Mouse (Mus musculus): Measurements from ENCODE around the gene Fzd7.

DNA sequence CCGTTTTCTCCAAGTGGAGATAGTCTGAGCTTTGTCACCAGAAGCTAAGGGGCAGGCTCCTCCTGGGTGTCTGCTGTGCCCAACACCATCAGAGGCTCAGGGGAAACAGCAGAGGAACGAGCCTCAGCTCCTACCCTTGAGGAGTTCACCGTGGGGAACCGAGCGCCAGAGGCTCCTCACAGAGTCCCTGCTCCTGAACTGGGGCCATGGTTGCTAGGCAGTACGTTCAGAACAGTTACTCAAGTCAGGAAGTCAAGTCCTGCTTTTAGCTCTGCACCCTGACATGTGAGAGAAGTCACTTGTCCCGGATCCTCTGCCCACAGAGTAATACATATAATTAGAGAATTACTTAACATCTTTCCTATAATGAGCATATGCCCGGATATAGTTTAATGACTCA, 23.3 kb upstream of the Fzd7 start:
- no peak for TF ChIP-seq POLR2A (IDR thresholded peaks at IDR 0.05; ENCODE audit: low read depth, low read length)
- TF ChIP-seq CTCF (conservative IDR thresholded peaks at IDR 0.05; ENCODE audit: insufficient read depth, insufficient read length, low read depth, low read length) = no peak
